Mouse (Mus musculus): Measurements from ENCODE around the gene Iffo1.

Iffo1 gene

GRCm38 (mm10) chr6:125192016-125192714, 47.1 kb downstream of the Iffo1 start:
- peak; percentile 83 to 93 for DNase-seq (ENCODE audit: low spot score in 2 of 2)

GRCm38 (mm10) chr6:125192841-125193240, 47.8 kb downstream of the Iffo1 start:
- DNase-seq (ENCODE audit: low spot score in 2 of 2): no peak

- no peak for DNase-seq (ENCODE audit: low spot score in 2 of 2)
Measured at GRCm38 (mm10) chr6:125193390-125193789, 48.3 kb downstream of the Iffo1 start.

- no peak for DNase-seq (ENCODE audit: low spot score in 2 of 2)
Measured at GRCm38 (mm10) chr6:125195541-125196075, 50.6 kb downstream of the Iffo1 start.

GRCm38 (mm10) chr6:125196301-125196700, 51.3 kb downstream of the Iffo1 start:
- DNase-seq (ENCODE audit: low spot score in 2 of 2): no peak

GRCm38 (mm10) chr6:125197166-125197565, 52.1 kb downstream of the Iffo1 start:
- no peak for DNase-seq (ENCODE audit: low spot score in 2 of 2)

- no peak for DNase-seq (ENCODE audit: low spot score in 2 of 2)
Measured at GRCm38 (mm10) chr6:125210436-125210835, 65.4 kb downstream of the Iffo1 start.
